Mouse (Mus musculus) spleen, adult 2 months (tissue): ENCODE measurements around the gene Lrmda.

Experiments
- CTCF ChIP-seq: fragments of 200-500 bp; IDR thresholded peaks from 2 replicates; pipeline ENCODE4 v1.5.1; 2011; ENCODE audit warnings: mild to moderate bottlenecking, inconsistent platforms; ENCODE audit not compliant: insufficient read depth, insufficient read length, insufficient replicate concordance; ENCODE audit errors: extremely low read depth
- POLR2A ChIP-seq: fragments of 200-500 bp; IDR thresholded peaks from 2 replicates; pipeline ENCODE4 v1.6.1; 2011; ENCODE audit warnings: low read depth, low read length, inconsistent platforms

DNA sequence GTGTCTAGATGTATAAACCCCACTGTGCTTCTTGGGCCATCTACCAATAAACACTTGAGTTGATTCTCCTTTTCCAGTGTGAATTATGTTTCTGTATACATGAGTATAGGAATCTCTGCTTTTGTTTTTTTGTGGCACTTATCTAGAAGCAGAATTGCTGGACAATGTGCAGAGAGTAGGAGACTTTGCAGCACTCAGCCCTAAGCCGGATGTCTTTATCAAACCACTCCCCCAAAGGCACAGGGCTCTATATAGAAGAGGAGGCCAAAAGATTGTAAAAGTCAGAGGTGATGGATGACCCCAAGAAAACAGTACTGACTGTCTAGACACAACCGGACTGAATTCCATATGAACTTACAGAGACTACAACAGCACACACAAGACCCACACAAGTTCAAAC, 182.2 kb downstream of the Lrmda start:
- TF ChIP-seq POLR2A (no peak), CTCF (no peak)
